Mouse (Mus musculus): ENCODE data around the gene Gstp3. TPM values are rescaled to one million over a fixed set of nuclear protein-coding genes. Genes with fewer than 3 reads are reported as not detected.

Gene Gstp3
- total and polyA plus RNA-seq, 2 experiments from 2014 or later = not detected

DNA sequence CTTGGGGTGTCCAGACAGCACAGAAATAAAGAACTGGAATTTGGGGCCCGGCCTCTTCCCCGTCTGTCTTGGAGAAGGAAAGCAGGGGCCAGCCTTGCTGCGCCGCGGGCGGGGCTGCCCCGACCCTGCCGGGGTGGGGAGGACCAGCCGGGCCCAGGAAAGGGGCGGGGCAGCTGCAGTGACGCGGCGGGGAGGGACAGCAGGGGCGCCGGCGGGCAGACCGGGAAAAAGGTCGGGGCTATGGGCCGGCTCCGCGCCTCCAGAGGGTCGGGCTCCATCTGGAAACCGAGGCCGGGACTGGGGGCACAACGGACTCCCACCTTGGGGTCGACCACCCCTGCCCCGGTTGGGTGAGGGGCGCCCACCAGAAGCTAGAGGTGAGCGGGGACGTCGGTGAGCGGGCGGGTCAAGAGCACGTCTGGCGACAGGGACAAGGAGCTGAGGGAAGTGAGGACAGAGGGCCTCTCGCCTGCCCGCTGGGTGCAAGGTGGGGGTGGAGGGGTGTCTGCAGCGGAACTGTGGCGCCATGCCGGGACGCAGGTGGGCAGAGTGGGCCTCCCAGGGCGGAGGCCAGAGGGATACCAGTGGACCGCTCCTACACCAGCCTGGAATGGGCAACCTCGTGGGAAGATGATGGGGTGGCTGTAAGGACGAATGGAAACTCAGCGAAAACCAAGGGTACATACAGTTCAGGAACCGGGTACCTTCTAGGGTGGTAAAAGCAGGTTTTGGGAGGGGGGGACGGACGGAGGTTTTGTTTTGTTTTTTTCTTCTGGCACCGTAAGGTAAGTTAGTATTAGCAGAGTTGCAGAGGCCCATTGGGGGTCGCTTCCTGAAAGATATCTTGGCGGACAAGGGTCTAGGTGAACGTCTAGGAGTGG is 40.7 kb upstream of the Gstp3 start, which contains the start of gene Pitpnm1:
Gene Pitpnm1, plus strand, starts transcription at position 162 of the 881 bp plus-strand sequence.
- TF ChIP-seq CTCF (IDR thresholded peaks at IDR 0.05; ENCODE audit: low read depth) (no peak), EP300 (IDR thresholded peaks at IDR 0.05; ENCODE audit: low read depth) (no peak)
- H3K27ac ChIP-seq (ENCODE audit: low read depth) = peak within 1 kb of the TSS; percentile 24; the same call in 1 of the 2 replicates
- peaks cover 10% of the 10 kb centered on the region for H3K36me3 ChIP-seq (replicated peaks; ENCODE audit: control insufficient read depth, insufficient read depth, low read length)
- WGBS = 1% methylated on average over 51 of the region's 53 CpGs
- H3K4me2 ChIP-seq (ENCODE audit: low read depth, low read length) = peak within 1 kb of the TSS; percentile 90
- ATAC-seq (ENCODE audit: insufficient read depth, low read depth) (no peak), DNase-seq (ENCODE audit: low spot score) (no peak)
- H3K9ac ChIP-seq (replicated peaks; ENCODE audit: low read depth, low read length) = peak within 1 kb of the TSS; percentile 63
- no peaks in the 10 kb centered on the region for H3K9me3 ChIP-seq (replicated peaks; ENCODE audit: control insufficient read depth, low read length)
- peaks cover 12% of the 10 kb centered on the region for H3K27me3 ChIP-seq (ENCODE audit: control insufficient read depth, insufficient read depth, low read length)
- peaks cover 25% of the 10 kb centered on the region; the same call in 1 of the 2 replicates for H3K4me1 ChIP-seq (ENCODE audit: control insufficient read depth, insufficient read depth)
- peak within 1 kb of the TSS; percentile 59 for H3K4me3 ChIP-seq (ENCODE audit: low read depth, low read length)

DNA sequence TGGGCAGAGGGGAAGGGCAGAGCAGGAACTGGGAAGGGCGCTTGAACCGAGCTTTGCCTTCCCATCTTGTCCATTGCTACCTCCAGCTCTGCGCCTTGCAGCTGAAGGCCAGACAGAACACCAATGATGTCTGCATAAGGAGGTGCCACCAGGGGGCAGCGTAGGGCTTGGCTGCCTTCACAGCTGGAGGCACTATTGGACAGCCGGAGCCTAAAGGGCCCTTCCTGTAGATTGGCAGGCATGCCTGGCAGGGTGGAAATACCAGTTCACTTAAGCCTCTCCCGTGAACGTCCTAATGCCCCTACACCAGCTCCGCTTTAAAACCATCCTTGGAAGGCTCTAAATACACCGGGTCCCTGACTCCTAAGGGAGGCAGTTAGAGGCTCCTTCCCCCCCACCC is 39.7 kb upstream of the Gstp3 start:
- Histone ChIP-seq H3K9ac (replicated peaks; ENCODE audit: low read depth, low read length) (no peak overlapping the region), H3K36me3 (replicated peaks; ENCODE audit: control insufficient read depth, insufficient read depth, low read length) (peaks cover 5% of the 10 kb centered on the region; the same call in 1 of the 2 replicates), H3K27ac (ENCODE audit: low read depth) (peak overlapping the region; percentile 24; the same call in 1 of the 2 replicates), H3K4me3 (ENCODE audit: low read depth, low read length) (no peak overlapping the region), H3K27me3 (ENCODE audit: control insufficient read depth, insufficient read depth, low read length) (peaks cover 12% of the 10 kb centered on the region), H3K4me1 (ENCODE audit: control insufficient read depth, insufficient read depth) (peaks cover 25% of the 10 kb centered on the region; the same call in 1 of the 2 replicates), H3K4me2 (ENCODE audit: low read depth, low read length) (peak overlapping the region; percentile 90), H3K9me3 (replicated peaks; ENCODE audit: control insufficient read depth, low read length) (no peaks in the 10 kb centered on the region)
- TF ChIP-seq CTCF (IDR thresholded peaks at IDR 0.05; ENCODE audit: low read depth) (peak; percentile 98), EP300 (IDR thresholded peaks at IDR 0.05; ENCODE audit: low read depth) (no peak)
- peak; percentile 38 for ATAC-seq (ENCODE audit: insufficient read depth, low read depth)
- 8% methylated on average over 9 of the region's 9 CpGs for WGBS
- DNase-seq (ENCODE audit: low spot score) = peak; percentile 84

DNA sequence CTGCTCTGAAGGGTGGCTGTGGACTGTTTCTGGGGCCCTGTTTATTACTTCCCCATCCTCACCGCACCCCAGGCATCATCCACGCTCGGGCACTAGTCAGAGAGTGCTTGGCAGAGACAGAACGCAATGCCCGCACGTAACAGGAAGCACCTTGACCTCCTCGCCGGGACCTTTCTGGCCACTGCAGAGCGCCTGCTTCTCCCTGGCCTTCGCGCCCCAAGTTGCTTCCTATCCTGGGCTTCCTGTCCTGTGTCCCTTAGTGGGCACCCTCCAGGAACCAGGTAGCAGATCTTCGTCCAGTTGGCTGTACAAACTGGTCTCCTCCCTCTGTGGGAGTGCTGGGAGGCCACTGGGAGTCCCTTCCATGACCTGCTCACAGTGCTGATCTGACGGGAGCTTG is 39.1 kb upstream of the Gstp3 start:
- Histone ChIP-seq H3K36me3 (replicated peaks; ENCODE audit: control insufficient read depth, insufficient read depth, low read length) (peaks cover 3% of the 10 kb centered on the region; the same call in 1 of the 2 replicates), H3K4me1 (ENCODE audit: control insufficient read depth, insufficient read depth) (peaks cover 25% of the 10 kb centered on the region; the same call in 1 of the 2 replicates), H3K27me3 (ENCODE audit: control insufficient read depth, insufficient read depth, low read length) (peaks cover 12% of the 10 kb centered on the region), H3K4me3 (ENCODE audit: low read depth, low read length) (no peak overlapping the region), H3K9ac (replicated peaks; ENCODE audit: low read depth, low read length) (no peak overlapping the region), H3K4me2 (ENCODE audit: low read depth, low read length) (no peak overlapping the region), H3K9me3 (replicated peaks; ENCODE audit: control insufficient read depth, low read length) (no peaks in the 10 kb centered on the region), H3K27ac (ENCODE audit: low read depth) (0 out of 2 replicates have a peak overlapping the region, but pooled peaks have one; percentile 16)
- ATAC-seq (ENCODE audit: insufficient read depth, low read depth) = no peak
- no peak for TF ChIP-seq CTCF (IDR thresholded peaks at IDR 0.05; ENCODE audit: low read depth)
- 87% methylated on average over 13 of the region's 13 CpGs for WGBS
- no peak for DNase-seq (ENCODE audit: low spot score)

DNA sequence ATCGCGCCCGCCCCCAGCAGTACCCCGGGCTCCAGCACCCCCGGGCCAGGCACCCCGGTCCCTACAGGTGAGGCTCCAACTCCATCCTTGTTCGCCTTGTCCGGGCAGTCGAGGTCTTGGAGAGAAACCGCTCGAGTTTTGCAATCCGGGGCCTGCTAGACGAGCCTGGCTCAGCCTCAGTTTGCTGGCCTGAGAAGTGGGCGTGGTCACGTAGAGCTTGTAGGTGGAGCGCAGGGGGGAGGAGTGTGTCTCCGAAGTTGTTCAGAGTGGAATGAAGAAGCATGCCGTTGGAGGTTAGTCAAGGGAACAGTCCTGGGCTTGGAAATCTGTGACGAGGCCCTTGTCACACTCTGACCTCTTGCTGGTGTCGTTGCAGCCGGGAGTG is 38.1 kb upstream of the Gstp3 start:
- H3K4me2 ChIP-seq (ENCODE audit: low read depth, low read length) = peak overlapping the region; percentile 86
- no peaks in the 10 kb centered on the region for H3K36me3 ChIP-seq (replicated peaks; ENCODE audit: control insufficient read depth, insufficient read depth, low read length)
- TF ChIP-seq EP300 (IDR thresholded peaks at IDR 0.05; ENCODE audit: low read depth) (no peak), CTCF (IDR thresholded peaks at IDR 0.05; ENCODE audit: low read depth) (no peak)
- H3K9me3 ChIP-seq (replicated peaks; ENCODE audit: control insufficient read depth, low read length) = no peaks in the 10 kb centered on the region
- DNase-seq (ENCODE audit: low spot score) (peak; percentile 70), ATAC-seq (ENCODE audit: insufficient read depth, low read depth) (peak; percentile 19)
- peak overlapping the region; percentile 69 for H3K4me3 ChIP-seq (ENCODE audit: low read depth, low read length)
- peak overlapping the region; percentile 78 for H3K27ac ChIP-seq (ENCODE audit: low read depth)
- WGBS = under 1% methylated on average over 21 of the region's 21 CpGs
- peak overlapping the region; percentile 37 for H3K9ac ChIP-seq (replicated peaks; ENCODE audit: low read depth, low read length)
- H3K4me1 ChIP-seq (ENCODE audit: control insufficient read depth, insufficient read depth) = peaks cover 25% of the 10 kb centered on the region; the same call in 1 of the 2 replicates
- peaks cover 12% of the 10 kb centered on the region; the same call in 1 of the 2 replicates for H3K27me3 ChIP-seq (ENCODE audit: control insufficient read depth, insufficient read depth, low read length)

DNA sequence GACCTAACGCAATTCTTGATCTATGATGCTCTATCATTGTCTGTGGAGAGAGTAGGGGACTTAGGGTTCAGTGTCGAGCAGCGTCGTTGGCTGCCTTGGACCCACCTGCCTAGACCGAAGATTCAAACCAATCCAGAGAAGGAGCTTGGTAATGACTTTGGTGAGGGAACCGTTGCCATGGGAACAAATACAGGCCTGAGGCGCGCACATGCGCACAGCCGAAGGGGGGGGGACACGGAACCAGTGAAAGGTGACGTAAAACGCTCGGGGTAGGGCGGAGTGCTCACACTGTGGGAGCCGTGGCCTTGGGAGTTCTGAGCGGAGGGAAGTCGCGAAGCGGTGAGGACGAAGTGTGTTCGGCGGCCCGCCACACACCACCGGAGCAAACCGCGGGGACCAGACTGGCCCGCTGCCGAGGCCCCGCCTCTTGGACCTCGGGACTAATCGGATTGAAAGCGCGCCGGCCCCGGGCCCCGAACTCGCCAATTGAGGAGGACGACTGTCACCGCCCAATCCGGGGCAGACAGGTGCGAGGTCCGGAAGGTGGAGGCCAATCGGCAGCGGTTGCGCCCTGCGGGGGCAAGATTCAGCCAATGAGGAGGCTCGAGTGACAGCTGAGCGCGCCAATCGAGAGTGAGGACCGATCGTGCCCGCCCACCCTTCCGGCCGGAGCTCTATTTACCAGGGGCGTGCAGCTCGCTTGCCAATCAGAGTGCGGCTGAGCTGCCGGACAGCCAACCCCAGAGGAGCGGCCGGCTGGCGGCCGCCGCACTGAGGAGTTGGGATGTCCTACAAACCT is 37.5 kb upstream of the Gstp3 start, which contains the start of gene Cdk2ap2:
Gene Cdk2ap2, plus strand, starts transcription at position 541 of the 799 bp plus-strand sequence.
- Histone ChIP-seq H3K4me3 (ENCODE audit: low read depth, low read length) (peak within 1 kb of the TSS; percentile 69), H3K9ac (replicated peaks; ENCODE audit: low read depth, low read length) (peak within 1 kb of the TSS; percentile 55), H3K4me2 (ENCODE audit: low read depth, low read length) (peak within 1 kb of the TSS; percentile 86), H3K36me3 (replicated peaks; ENCODE audit: control insufficient read depth, insufficient read depth, low read length) (no peaks in the 10 kb centered on the region), H3K27me3 (ENCODE audit: control insufficient read depth, insufficient read depth, low read length) (peaks cover 11% of the 10 kb centered on the region; the same call in 1 of the 2 replicates), H3K9me3 (replicated peaks; ENCODE audit: control insufficient read depth, low read length) (no peaks in the 10 kb centered on the region), H3K27ac (ENCODE audit: low read depth) (peak within 1 kb of the TSS; percentile 89), H3K4me1 (ENCODE audit: control insufficient read depth, insufficient read depth) (peaks cover 25% of the 10 kb centered on the region; the same call in 1 of the 2 replicates)
- ATAC-seq (ENCODE audit: insufficient read depth, low read depth) (peak; percentile 92), DNase-seq (ENCODE audit: low spot score) (peak; percentile 96)
- TF ChIP-seq CTCF (IDR thresholded peaks at IDR 0.05; ENCODE audit: low read depth) (no peak), EP300 (IDR thresholded peaks at IDR 0.05; ENCODE audit: low read depth) (peak; percentile 79; the same call in 1 of the 2 replicates)
- under 1% methylated on average over 63 of the region's 65 CpGs for WGBS
